Mouse (Mus musculus) ovary, postnatal 36 days (tissue): ENCODE measurements at regions not wholly inside any gene's neighbourhood (a gene's known extent, or its start where the extent isn't known, plus 50 kb on each side); places are given as distances from the start of the nearest gene placed in this dataset.
A peak's percentile ranks its signal among the peaks of the same experiment; 100 is the strongest.

Source experiments
- DNase-seq: peaks from one replicate; pipeline ENCODE4 v3.0.0; 2022; ENCODE audit warnings: low spot score, mixed read lengths

GRCm38 (mm10) chr15:62219934-62220540 lies 1297.2 kb upstream of the A1bg start:
- no peak for DNase-seq

GRCm38 (mm10) chr15:62218346-62219080 lies 1295.7 kb upstream of the A1bg start:
- DNase-seq: no peak

- no peak for DNase-seq
Measured at GRCm38 (mm10) chr15:62216688-62217477, 1294.1 kb upstream of the A1bg start.

- DNase-seq: no peak
Measured at GRCm38 (mm10) chr15:62215616-62216398, 1293.0 kb upstream of the A1bg start.

- DNase-seq: no peak
Measured at GRCm38 (mm10) chr15:62214300-62214699, 1291.5 kb upstream of the A1bg start.

GRCm38 (mm10) chr15:62212283-62212910 lies 1289.6 kb upstream of the A1bg start:
- peak; percentile 31 for DNase-seq

- no peak for DNase-seq
Measured at GRCm38 (mm10) chr15:62209881-62210481, 1287.2 kb upstream of the A1bg start.

GRCm38 (mm10) chr15:62209296-62209695 lies 1286.5 kb upstream of the A1bg start:
- DNase-seq: no peak

GRCm38 (mm10) chr15:62206502-62206902 lies 1283.7 kb upstream of the A1bg start:
- peak; percentile 53 for DNase-seq

- DNase-seq: no peak
Measured at GRCm38 (mm10) chr15:62203951-62204905, 1281.4 kb upstream of the A1bg start.

GRCm38 (mm10) chr15:62202781-62203375 lies 1280.1 kb upstream of the A1bg start:
- no peak for DNase-seq

- no peak for DNase-seq
Measured at GRCm38 (mm10) chr15:62198721-62199120, 1275.9 kb upstream of the A1bg start.

GRCm38 (mm10) chr15:62198194-62198593 lies 1275.4 kb upstream of the A1bg start:
- DNase-seq: no peak

- DNase-seq: no peak
Measured at GRCm38 (mm10) chr15:62195440-62195839, 1272.6 kb upstream of the A1bg start.

GRCm38 (mm10) chr15:62192706-62193105 lies 1269.9 kb upstream of the A1bg start:
- no peak for DNase-seq

GRCm38 (mm10) chr15:62191641-62192040 lies 1268.8 kb upstream of the A1bg start:
- DNase-seq: no peak

- DNase-seq: no peak
Measured at GRCm38 (mm10) chr15:62190977-62191614, 1268.3 kb upstream of the A1bg start.

- no peak for DNase-seq
Measured at GRCm38 (mm10) chr15:62190224-62190910, 1267.6 kb upstream of the A1bg start.
